Mouse (Mus musculus): Measurements from ENCODE around the gene Acot8.

Gene Acot8

DNA sequence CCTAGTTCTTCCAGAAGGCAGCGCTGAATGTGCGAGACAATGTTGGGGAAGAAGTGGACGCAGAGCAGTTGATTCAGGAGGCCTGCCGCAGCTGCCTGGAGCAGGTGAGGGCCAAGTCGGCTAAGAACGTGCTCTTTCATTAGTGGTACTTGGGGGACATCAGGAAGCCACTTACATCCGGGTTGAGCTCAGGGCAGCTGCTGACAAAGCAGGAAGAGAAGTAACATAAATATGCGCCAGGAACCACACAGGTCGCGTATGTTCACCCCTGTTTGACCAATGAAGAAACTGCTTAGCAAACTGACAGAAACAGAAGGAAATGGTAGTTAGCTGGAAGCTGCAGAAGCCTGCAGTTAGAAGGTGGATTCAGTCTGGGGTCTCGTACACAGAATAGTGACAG, 50.6 kb downstream of the Acot8 start:
- no peak for DNase-seq (ENCODE audit: low read depth)

DNA sequence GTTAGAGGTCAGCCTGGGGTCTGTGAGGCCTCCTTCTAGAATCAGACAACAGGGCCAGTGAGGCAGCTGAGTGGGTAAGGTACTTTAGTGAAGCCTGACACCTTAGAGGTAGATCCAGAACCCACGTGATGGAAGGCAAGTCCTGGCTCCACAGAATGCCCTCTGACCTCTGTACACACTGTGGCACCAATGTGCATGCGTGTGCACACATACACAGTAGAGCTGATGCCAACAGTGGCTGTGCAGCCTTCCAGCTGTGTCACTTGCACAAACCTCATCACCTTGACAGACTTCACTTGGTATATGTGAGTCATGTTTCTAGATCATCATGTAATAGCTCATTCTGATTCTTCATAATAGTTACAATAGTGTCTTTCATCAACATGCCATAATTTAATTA, 52.2 kb downstream of the Acot8 start:
- no peak for DNase-seq (ENCODE audit: low read depth)

DNA sequence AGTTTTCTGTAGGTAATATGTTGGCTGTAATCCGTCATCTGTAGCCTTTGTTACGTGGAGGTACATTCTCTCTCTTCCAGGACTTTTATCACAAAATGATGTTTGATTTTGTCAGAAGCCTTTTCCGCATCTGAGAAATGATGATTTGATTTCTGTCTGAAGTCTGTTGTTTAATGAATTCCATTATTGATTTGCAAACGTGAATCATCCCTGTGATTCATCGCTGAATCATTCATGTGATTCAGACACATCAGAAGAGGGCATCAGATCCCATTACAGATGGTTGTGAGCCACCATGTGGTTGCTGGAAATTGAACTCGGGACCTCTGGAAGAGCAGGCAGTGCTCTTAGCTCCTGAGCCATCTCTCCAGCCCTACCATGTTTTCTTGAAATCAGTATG, 55.7 kb downstream of the Acot8 start:
- DNase-seq (ENCODE audit: low read depth) = no peak

DNA sequence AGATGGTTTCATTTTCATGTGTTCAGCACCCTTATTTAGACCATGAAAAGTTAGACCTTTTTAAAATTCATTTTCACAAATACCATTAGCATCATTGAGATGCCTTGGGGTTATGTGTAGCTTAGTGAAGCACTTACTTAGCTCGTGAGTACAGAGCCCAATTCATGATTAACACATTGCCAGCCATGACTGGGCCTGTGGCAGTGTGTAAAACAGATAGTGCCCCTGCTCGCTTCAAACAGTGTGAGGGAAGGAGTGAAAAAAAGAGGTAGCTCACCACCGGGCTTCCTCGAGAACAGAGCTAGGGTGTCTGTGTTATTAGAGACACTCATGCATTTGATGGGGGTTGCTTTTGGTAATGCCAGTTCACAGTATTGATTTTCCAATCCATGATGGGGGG, 56.5 kb downstream of the Acot8 start:
- DNase-seq (ENCODE audit: low read depth) = no peak

DNA sequence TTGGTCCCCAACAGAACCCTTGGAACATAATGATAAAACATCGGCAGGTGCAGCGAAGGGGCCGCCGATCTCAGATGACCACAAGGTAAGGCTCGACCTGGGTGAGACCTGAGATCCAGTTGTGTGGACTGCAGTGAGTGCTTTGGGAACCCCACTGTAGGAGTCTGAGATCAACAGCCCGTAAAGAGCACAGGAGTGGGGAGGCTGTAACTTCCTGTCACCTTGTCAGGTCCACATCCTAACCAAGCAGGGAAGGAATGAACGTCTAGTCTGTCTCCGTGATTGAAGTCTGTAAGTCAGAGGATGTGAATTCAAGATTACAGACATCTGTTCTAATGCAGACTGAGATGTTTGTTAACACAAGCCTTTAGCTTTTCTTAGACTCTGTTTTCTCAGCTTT, 58.0 kb downstream of the Acot8 start:
- peak; percentile 61 for DNase-seq (ENCODE audit: low read depth)

DNA sequence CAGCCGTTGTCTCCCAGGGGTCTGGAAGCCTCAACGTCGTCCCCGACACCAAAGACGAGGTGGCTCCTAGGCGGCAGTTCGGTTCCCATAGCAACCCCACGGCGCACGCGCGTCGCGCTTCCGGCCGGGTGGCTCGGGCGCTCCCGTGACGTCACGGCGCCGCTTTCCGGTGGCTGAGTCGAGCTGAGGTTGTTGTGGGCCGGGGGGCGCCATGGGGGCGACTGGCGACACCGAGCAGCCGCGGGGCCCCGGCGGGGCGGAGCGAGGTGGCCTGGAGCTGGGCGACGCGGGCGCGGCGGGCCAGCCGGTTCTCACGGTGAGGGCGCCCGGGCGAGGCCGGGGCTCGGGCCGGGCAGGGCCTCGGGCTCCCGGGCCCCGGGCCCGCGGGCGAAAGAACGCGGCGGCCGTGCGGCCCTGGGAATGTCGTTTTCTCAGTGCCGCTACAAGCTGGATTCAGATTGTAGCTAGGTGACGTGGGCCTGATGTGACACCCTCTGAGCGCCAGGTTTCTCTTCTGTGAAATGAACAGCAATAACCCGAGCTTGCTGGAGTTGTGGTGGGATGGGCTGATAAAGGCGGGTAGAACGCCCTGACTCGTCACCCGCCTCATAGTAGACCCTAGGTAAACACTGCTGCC, 58.7 kb downstream of the Acot8 start, which contains the start of the genes Wfdc3 and Dnttip1:
Gene Wfdc3 (minus strand): TSS at position 89 of the 637 bp plus-strand sequence.
Gene Dnttip1 (plus strand): TSS at position 141 of the 637 bp plus-strand sequence.
- peak; percentile 98 for DNase-seq (ENCODE audit: low read depth)

DNA sequence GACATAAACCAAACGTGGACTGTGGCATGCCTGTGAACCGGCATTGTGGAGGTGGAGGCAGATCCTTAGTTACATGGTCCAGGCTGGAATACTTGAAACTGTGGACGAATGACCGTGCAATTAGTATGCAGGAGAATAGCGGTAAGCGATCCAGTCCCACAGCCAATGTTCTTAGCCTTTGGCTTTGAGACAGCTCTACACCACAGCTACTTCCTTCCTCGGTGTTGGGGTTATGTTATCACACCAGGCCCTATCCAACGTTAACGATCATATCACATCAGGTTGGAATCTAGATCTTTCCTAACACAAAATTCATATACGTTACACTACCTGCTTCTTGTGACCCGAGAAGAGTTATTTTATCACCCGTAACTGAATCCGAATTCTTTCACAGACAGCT, 59.7 kb downstream of the Acot8 start:
- DNase-seq (ENCODE audit: low read depth) = no peak
